Mouse (Mus musculus) left cerebral cortex, adult 8-10 months (tissue): ENCODE results near the gene Lrrc18. TPM values are rescaled to one million over a fixed set of nuclear protein-coding genes. Genes with fewer than 3 reads are reported as not detected.
A peak's percentile ranks its signal among the peaks of the same experiment; 100 is the strongest.

ENCODE experiments used
- DNase-seq, 2 experiments: peaks; one replicate each; pipeline ENCODE4 v3.0.0; 2022; ENCODE audit warnings: low spot score in 2 of 2
- total RNA-seq, 4 experiments: library from RNA; stranded (reverse); gene quantifications; 2 replicates each; pipeline ENCODE4 v1.2.4; 2022

Gene Lrrc18
- total RNA-seq = 1 to 10 TPM in 1 of 4 experiments, under 1 TPM in 3; 0.57 to 1.2 (median 0.71) TPM

- DNase-seq = no peak
These were observed at the start of gene Lrrc18 for GRCm38 (mm10) chr14:32991082-32991481. TSS of gene Lrrc18 (plus strand) at chr14:32991382.

- DNase-seq = peak in 1 of 2 experiments; percentile 78
These were observed 43.7 kb upstream of the Lrrc18 start for GRCm38 (mm10) chr14:32947512-32947911.

GRCm38 (mm10) chr14:32950312-32951301, 40.6 kb upstream of the Lrrc18 start:
- DNase-seq = no peak

GRCm38 (mm10) chr14:32956486-32956885, 34.7 kb upstream of the Lrrc18 start:
- DNase-seq = no peak

- no peak for DNase-seq
These were observed 32.5 kb upstream of the Lrrc18 start for GRCm38 (mm10) chr14:32958671-32959070.

- peak; percentile 30 to 40 for DNase-seq
These were observed 30.7 kb upstream of the Lrrc18 start for GRCm38 (mm10) chr14:32960481-32960880.

GRCm38 (mm10) chr14:32964742-32965141, 26.4 kb upstream of the Lrrc18 start:
- no peak for DNase-seq

GRCm38 (mm10) chr14:32970700-32971099, 20.5 kb upstream of the Lrrc18 start:
- no peak for DNase-seq

- no peak for DNase-seq
These were observed 6.9 kb upstream of the Lrrc18 start for GRCm38 (mm10) chr14:32984176-32984738.

- DNase-seq = no peak
These were observed 4.5 kb upstream of the Lrrc18 start for GRCm38 (mm10) chr14:32986659-32987058.

- no peak for DNase-seq
These were observed 3.9 kb downstream of the Lrrc18 start for GRCm38 (mm10) chr14:32994954-32995636.

- no peak for DNase-seq
These were observed 8.3 kb downstream of the Lrrc18 start for GRCm38 (mm10) chr14:32999511-32999910.

- no peak for DNase-seq
These were observed 9.2 kb downstream of the Lrrc18 start for GRCm38 (mm10) chr14:33000112-33000979.

- no peak for DNase-seq
These were observed 13.9 kb downstream of the Lrrc18 start for GRCm38 (mm10) chr14:33005114-33005513.

GRCm38 (mm10) chr14:33007638-33008037, 16.5 kb downstream of the Lrrc18 start:
- DNase-seq = no peak

- DNase-seq = no peak
These were observed 27.9 kb downstream of the Lrrc18 start for GRCm38 (mm10) chr14:33019050-33019449.

- no peak for DNase-seq
These were observed 28.4 kb downstream of the Lrrc18 start for GRCm38 (mm10) chr14:33019606-33020005.

- no peak for DNase-seq
These were observed 39.7 kb downstream of the Lrrc18 start for GRCm38 (mm10) chr14:33030849-33031248.

- no peak for DNase-seq
These were observed 42.2 kb downstream of the Lrrc18 start for GRCm38 (mm10) chr14:33033424-33033823.

- DNase-seq = no peak
These were observed 44.2 kb downstream of the Lrrc18 start for GRCm38 (mm10) chr14:33035386-33035785.

GRCm38 (mm10) chr14:33036811-33037210, 45.6 kb downstream of the Lrrc18 start:
- no peak for DNase-seq
